In genomic region chr11:16752007-16752348, GRCm38 (mm10) we compare ENCODE assay signal across 8 mouse cellular contexts. TPM values are rescaled to one million over a fixed set of nuclear protein-coding genes. Genes with fewer than 3 reads are reported as not detected.
A peak's percentile ranks its signal among the peaks of the same experiment; 100 is the strongest.
DNase-seq lines count a peak whose midpoint lies in the region; ATAC-seq and TF ChIP-seq lines count a peak whose summit lies in the region.

Gene Egfr (plus strand): TSS chr11:16752203.

- no peaks in the 10 kb centered on the region for H3K4me1 ChIP-seq in cortical plate, adult 2 months (ENCODE audit: control insufficient read depth, insufficient read depth, low read length)
- H3K4me1 ChIP-seq in intestine, embryonic 14.5 days (replicated peaks; ENCODE audit: control insufficient read depth, insufficient read depth, low read length), result peaks cover 3% of the 10 kb centered on the region; the same call in 1 of the 2 replicates
- H3K4me1 ChIP-seq in stomach, embryonic 15.5 days, result peaks cover 6% of the 10 kb centered on the region; the same call in 1 of the 2 replicates

- intact Hi-C loops in left cerebral cortex, postnatal 4 days (cut with DNase I), result no loop called here

- TF ChIP-seq CTCF in cortical plate, adult 2 months (IDR thresholded peaks at IDR 0.05; ENCODE audit: extremely low read depth, insufficient read depth, low read length), result no peak

- no peaks in the 10 kb centered on the region for H3K27me3 ChIP-seq in intestine, embryonic 14.5 days (replicated peaks; ENCODE audit: control insufficient read depth, insufficient read depth, low read length)
- no peaks in the 10 kb centered on the region for H3K27me3 ChIP-seq in stomach, embryonic 15.5 days (replicated peaks)

- no peak within 1 kb of the TSS for H3K27ac ChIP-seq in cortical plate, adult 2 months (ENCODE audit: insufficient read depth, low read length)
- peak within 1 kb of the TSS; percentile 18; the same call in 1 of the 2 replicates for H3K27ac ChIP-seq in intestine, embryonic 14.5 days (ENCODE audit: low read depth)
- peak within 1 kb of the TSS; percentile 68 for H3K27ac ChIP-seq in stomach, embryonic 15.5 days

- no peak for TF ChIP-seq POLR2A in cortical plate, adult 2 months (IDR thresholded peaks at IDR 0.05; ENCODE audit: extremely low read depth, insufficient read depth, low read length)

- peak within 1 kb of the TSS; percentile 55 for H3K4me2 ChIP-seq in intestine, embryonic 14.5 days (ENCODE audit: low read length)
- H3K4me2 ChIP-seq in stomach, embryonic 15.5 days, result peak within 1 kb of the TSS; percentile 87

- H3K9ac ChIP-seq in intestine, embryonic 14.5 days (ENCODE audit: low read length), result peak within 1 kb of the TSS; percentile 62
- H3K9ac ChIP-seq in stomach, embryonic 15.5 days, result peak within 1 kb of the TSS; percentile 84

- H3K9me3 ChIP-seq in intestine, embryonic 14.5 days (ENCODE audit: control insufficient read depth, low read length), result no peaks in the 10 kb centered on the region
- no peaks in the 10 kb centered on the region for H3K9me3 ChIP-seq in stomach, embryonic 15.5 days

- peak within 1 kb of the TSS; percentile 48 for H3K4me3 ChIP-seq in cortical plate, adult 2 months (ENCODE audit: insufficient read depth, low read length)
- H3K4me3 ChIP-seq in intestine, embryonic 14.5 days (ENCODE audit: low read depth, low read length), result peak within 1 kb of the TSS; percentile 72
- H3K4me3 ChIP-seq in stomach, embryonic 15.5 days (replicated peaks), result peak within 1 kb of the TSS; percentile 82

- WGBS in intestine, embryonic 14.5 days, result 1% methylated on average over 21 of the region's 21 CpGs
- 2% methylated on average over 21 of the region's 21 CpGs for WGBS in stomach, embryonic 15.5 days

- DNase-seq in adrenal gland, adult 8-10 months, result peak; percentile 45
- DNase-seq in gastrocnemius, postnatal 4 days (ENCODE audit: low spot score in 2 of 2), result peak; percentile 63 to 76
- DNase-seq in intestine, embryonic 14.5 days (ENCODE audit: low spot score), result no peak
- DNase-seq in left cerebral cortex, postnatal 4 days, result peak; percentile 77
- DNase-seq in mesoderm, embryonic 11.5 days (ENCODE audit: low read depth, low spot score), result peak; percentile 60
- no peak for DNase-seq in frontal cortex, postnatal 36 days (ENCODE audit: low spot score in 2 of 2)

- no peaks in the 10 kb centered on the region for H3K36me3 ChIP-seq in intestine, embryonic 14.5 days (ENCODE audit: control insufficient read depth, insufficient read depth, low read length)
- no peaks in the 10 kb centered on the region for H3K36me3 ChIP-seq in stomach, embryonic 15.5 days

- ATAC-seq in intestine, embryonic 14.5 days (replicated peaks; ENCODE audit: low FRiP score, low TSS enrichment, low read depth), result peak; percentile 94
- peak; percentile 93 for ATAC-seq in stomach, embryonic 15.5 days (ENCODE audit: insufficient read depth, low FRiP score, low read depth)

RNA-seq across cellular contexts. Expression of gene Egfr, which starts in this region (rescaled TPM):
- 10 to 100 TPM in 1 of 4 experiments, 1 to 10 TPM in 3; 7.5 to 11.6 (median 9.4) TPM for total RNA-seq in adrenal gland, adult 8-10 months (2022)
- polyA plus RNA-seq in cortical plate, adult 2 months (2012; rRNA removed), result 5.2 and 6.8 TPM in 2 replicates
- total RNA-seq in gastrocnemius, postnatal 4 days (2021), result 10 to 100 TPM; 32.9 to 40.1 TPM
- polyA plus RNA-seq in intestine, embryonic 14.5 days (2014; fragmentation: Nextera tagmentation; extraction: Ambion mirVana), result 21.2 and 21.4 TPM in 2 replicates
- total RNA-seq in left cerebral cortex, postnatal 4 days (2021), result 10 to 100 TPM; 18.1 to 20.1 TPM
- polyA plus RNA-seq in stomach, embryonic 15.5 days (2015; fragmentation: Nextera tagmentation; extraction: Ambion mirVana), result 11.6 and 18.5 TPM in 2 replicates

Comparison
In these comparisons a context has a peak if more than half of its experiments do, and no peak if none do; other contexts are left out.
1. DNase-seq: peak in adrenal gland, adult 8-10 months (single experiment), gastrocnemius, postnatal 4 days (2 of 2), left cerebral cortex, postnatal 4 days (single experiment) and mesoderm, embryonic 11.5 days (single experiment); none in intestine, embryonic 14.5 days (single experiment) and frontal cortex, postnatal 36 days (0 of 2).
2. Peak in every context shown above with its lines, with median percentiles within 50 percentile points of each other: H3K4me3 ChIP-seq.